Mouse (Mus musculus) neural tube, embryonic 13.5 days (tissue): ENCODE measurements around the gene Mapkbp1. TPM values are rescaled to one million over a fixed set of nuclear protein-coding genes. Genes with fewer than 3 reads are reported as not detected.

ENCODE experiments used
- ATAC-seq: fragments of 200-750 bp; cut with Nextera tagmentation; 2 replicates; pipeline ENCODE4 v1.8.0; 2017; ENCODE audit warnings: low read depth, mild to moderate bottlenecking, moderate TSS enrichment, moderate library complexity
- H3K27ac ChIP-seq: fragments of 300-500 bp; sonication (generic); replicated peaks from 2 replicates; pipeline ENCODE4 v1.5.1; 2015; ENCODE audit warnings: moderate library complexity, mild to moderate bottlenecking, inconsistent platforms
- H3K27me3 ChIP-seq: fragments of 300-500 bp; sonication (generic); 2 replicates; pipeline ENCODE4 v1.6.1; 2015; ENCODE audit warnings: mild to moderate bottlenecking, inconsistent platforms
- H3K36me3 ChIP-seq: fragments of 300-500 bp; sonication (generic); 2 replicates; pipeline ENCODE4 v1.6.1; 2015; ENCODE audit warnings: mild to moderate bottlenecking, inconsistent platforms
- H3K4me1 ChIP-seq: fragments of 300-500 bp; sonication (generic); replicated peaks from 2 replicates; pipeline ENCODE4 v1.6.1; 2015; ENCODE audit warnings: inconsistent platforms
- H3K4me2 ChIP-seq: fragments of 300-500 bp; sonication (generic); 2 replicates; pipeline ENCODE4 v1.6.1; 2015; ENCODE audit warnings: inconsistent platforms, mild to moderate bottlenecking, moderate library complexity
- H3K4me3 ChIP-seq: fragments of 300-500 bp; sonication (generic); 2 replicates; pipeline ENCODE4 v1.5.1; 2015; ENCODE audit warnings: mild to moderate bottlenecking, inconsistent platforms
- H3K9ac ChIP-seq: fragments of 300-500 bp; sonication (generic); 2 replicates; pipeline ENCODE4 v1.6.1; 2015; ENCODE audit warnings: moderate library complexity, mild to moderate bottlenecking, inconsistent platforms
- H3K9me3 ChIP-seq: fragments of 300-500 bp; sonication (generic); 2 replicates; pipeline ENCODE4 v1.6.1; 2016; ENCODE audit warnings: inconsistent platforms
- WGBS: fragments of 180-500 bp; shearing (Covaris S2); methylation state at CpG from one replicate; pipeline ENCODE4 v1.1.7; 2015; 5-methylcytosine and 5-hydroxymethylcytosine counted together
- polyA plus RNA-seq: library from polyadenylated mRNA; unstranded; fragments of >200 nt; fragmentation: Nextera tagmentation; extraction: Ambion mirVana; gene quantifications from 2 replicates; pipeline ENCODE4 v1.2.1, GENCODE M21; 2015

The Mapkbp1 gene
- polyA plus RNA-seq, 1 experiment from 2014 or later = 4.5 TPM

DNA sequence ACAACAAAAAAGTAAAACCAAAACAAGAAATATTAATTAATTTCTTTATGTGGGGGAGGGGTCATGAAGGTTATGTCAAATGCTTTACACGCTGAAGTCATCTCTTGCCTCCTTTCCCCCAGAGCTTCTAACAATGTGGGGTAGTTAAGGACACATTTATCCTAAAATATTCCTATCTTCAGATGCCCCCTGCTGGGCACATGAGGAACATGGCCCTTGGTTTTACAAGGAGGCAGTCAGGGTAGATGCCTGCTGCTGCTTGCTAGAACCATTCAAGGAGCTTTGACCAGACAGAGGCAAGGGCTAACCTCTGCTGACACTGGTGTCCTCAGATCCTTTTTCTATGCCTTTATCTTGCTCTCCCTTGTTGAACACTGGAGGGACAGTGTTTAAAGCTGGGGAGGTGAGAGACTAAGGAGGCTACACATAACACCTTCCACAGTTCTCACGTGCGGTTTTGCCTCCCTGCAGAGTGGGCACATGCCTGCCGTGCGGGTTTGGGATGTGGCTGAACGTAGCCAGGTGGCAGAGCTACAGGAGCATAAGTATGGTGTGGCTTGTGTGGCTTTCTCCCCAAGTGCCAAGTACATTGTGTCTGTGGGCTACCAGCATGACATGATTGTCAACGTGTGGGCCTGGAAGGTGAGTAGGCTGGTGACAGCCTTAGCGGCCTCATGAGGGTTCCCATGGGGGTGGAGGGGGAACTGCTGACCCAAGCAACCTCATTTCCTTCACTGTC, 39.1 kb downstream of the Mapkbp1 start:
- Histone ChIP-seq H3K9ac (no peak overlapping the region), H3K4me1 (no peaks in the 10 kb centered on the region), H3K9me3 (no peaks in the 10 kb centered on the region), H3K4me3 (no peak overlapping the region), H3K27ac (no peak overlapping the region), H3K27me3 (no peaks in the 10 kb centered on the region), H3K4me2 (no peak overlapping the region), H3K36me3 (peaks cover 26% of the 10 kb centered on the region)
- WGBS = 84% methylated on average over 8 of the region's 8 CpGs
- peak; percentile 40; the same call in 1 of the 2 replicates for ATAC-seq

DNA sequence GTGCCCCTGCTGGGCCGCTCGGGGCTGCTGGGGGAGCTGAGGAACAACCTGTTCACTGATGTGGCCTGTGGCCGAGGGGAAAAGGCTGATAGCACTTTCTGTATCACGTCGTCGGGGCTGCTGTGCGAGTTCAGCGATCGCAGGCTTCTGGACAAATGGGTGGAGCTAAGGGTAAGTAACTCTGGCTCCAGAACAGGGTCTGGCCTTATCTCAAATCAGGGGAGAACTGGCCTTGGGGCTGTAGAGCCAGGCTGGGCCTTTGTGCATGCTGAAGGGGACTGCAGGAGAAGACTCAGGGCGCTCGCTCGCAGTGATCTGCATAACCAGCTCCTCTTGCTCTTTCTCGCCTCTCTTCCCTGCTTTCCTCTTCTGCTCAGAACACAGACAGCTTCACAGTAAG, 40.4 kb downstream of the Mapkbp1 start:
- Histone ChIP-seq H3K4me2 (no peak overlapping the region), H3K27ac (no peak overlapping the region), H3K4me3 (no peak overlapping the region), H3K27me3 (no peaks in the 10 kb centered on the region), H3K9ac (no peak overlapping the region), H3K9me3 (no peaks in the 10 kb centered on the region), H3K36me3 (peaks cover 39% of the 10 kb centered on the region), H3K4me1 (no peaks in the 10 kb centered on the region)
- no peak for ATAC-seq
- WGBS = 91% methylated on average over 13 of the region's 13 CpGs

- H3K27me3 ChIP-seq = no peaks in the 10 kb centered on the region
- H3K4me1 ChIP-seq = no peaks in the 10 kb centered on the region
- H3K27ac ChIP-seq = no peak overlapping the region
- WGBS = 90% methylated on average over 2 of the region's 2 CpGs
- no peak overlapping the region for H3K4me2 ChIP-seq
- H3K9ac ChIP-seq = no peak overlapping the region
- no peaks in the 10 kb centered on the region for H3K9me3 ChIP-seq
- H3K4me3 ChIP-seq = no peak overlapping the region
- ATAC-seq = no peak
- peaks cover 50% of the 10 kb centered on the region for H3K36me3 ChIP-seq
These were observed 41.5 kb downstream of the Mapkbp1 start for GRCm38 (mm10) chr2:120013831-120014486.

DNA sequence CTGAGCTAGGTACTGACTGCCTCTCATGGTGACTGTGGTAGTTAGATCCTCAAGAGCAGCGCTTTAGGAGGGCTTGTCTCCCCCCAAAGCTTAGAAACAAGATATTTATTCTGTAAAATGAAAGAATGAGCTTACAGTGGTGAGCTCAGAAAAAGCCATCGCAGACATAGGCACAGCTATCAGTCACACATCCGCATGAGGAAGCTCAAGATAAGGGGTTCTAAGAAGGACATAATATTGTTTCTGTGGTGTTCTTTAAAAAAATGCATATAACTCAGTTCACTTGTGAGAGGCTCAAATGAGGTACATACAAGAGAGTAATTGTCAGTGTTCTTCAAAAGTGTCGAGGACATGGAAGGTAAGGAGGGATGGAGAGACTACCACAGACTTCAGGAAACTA, 43.4 kb downstream of the Mapkbp1 start:
- Histone ChIP-seq H3K9me3 (no peaks in the 10 kb centered on the region), H3K36me3 (peaks cover 66% of the 10 kb centered on the region), H3K27ac (no peak overlapping the region), H3K9ac (no peak overlapping the region), H3K4me2 (no peak overlapping the region), H3K4me1 (no peaks in the 10 kb centered on the region), H3K27me3 (no peaks in the 10 kb centered on the region), H3K4me3 (no peak overlapping the region)
- ATAC-seq = no peak
- WGBS = 92% methylated on average over 4 of the region's 4 CpGs

DNA sequence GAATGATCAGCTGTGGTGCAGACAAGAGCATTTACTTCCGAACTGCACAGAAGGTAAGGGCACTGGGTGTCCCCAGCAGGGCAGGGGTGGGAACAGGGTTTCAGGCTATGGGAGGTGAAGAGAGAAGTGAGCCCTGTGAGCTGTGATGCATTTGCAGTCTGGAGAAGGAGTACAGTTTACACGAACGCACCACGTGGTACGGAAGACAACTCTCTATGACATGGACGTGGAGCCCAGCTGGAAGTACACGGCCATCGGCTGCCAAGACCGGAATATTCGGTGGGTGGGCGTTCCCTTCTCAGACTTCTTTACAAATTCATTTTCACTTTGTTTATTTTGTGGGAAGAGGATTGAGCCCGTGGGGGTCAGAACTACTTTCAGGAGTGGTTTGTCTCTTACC, 45.1 kb downstream of the Mapkbp1 start:
- Histone ChIP-seq H3K9ac (no peak overlapping the region), H3K36me3 (peaks cover 80% of the 10 kb centered on the region)

GRCm38 (mm10) chr2:120024337-120024736, 51.8 kb downstream of the Mapkbp1 start:
- no peaks in the 10 kb centered on the region for H3K9me3 ChIP-seq
- peaks cover 19% of the 10 kb centered on the region for H3K4me1 ChIP-seq
- ATAC-seq = no peak
- WGBS = 89% methylated on average over 5 of the region's 5 CpGs
- H3K9ac ChIP-seq = no peak overlapping the region
- H3K36me3 ChIP-seq = peaks cover 68% of the 10 kb centered on the region
- no peak overlapping the region for H3K27ac ChIP-seq
- no peak overlapping the region for H3K4me3 ChIP-seq
- no peak overlapping the region for H3K4me2 ChIP-seq
- no peaks in the 10 kb centered on the region for H3K27me3 ChIP-seq

More for the DNA sequence above, 45.1 kb downstream of the Mapkbp1 start:
- WGBS = 94% methylated on average over 12 of the region's 12 CpGs
- Histone ChIP-seq H3K4me3 (no peak overlapping the region), H3K9me3 (no peaks in the 10 kb centered on the region), H3K4me1 (no peaks in the 10 kb centered on the region), H3K27ac (no peak overlapping the region), H3K4me2 (no peak overlapping the region), H3K27me3 (no peaks in the 10 kb centered on the region)
- no peak for ATAC-seq

DNA sequence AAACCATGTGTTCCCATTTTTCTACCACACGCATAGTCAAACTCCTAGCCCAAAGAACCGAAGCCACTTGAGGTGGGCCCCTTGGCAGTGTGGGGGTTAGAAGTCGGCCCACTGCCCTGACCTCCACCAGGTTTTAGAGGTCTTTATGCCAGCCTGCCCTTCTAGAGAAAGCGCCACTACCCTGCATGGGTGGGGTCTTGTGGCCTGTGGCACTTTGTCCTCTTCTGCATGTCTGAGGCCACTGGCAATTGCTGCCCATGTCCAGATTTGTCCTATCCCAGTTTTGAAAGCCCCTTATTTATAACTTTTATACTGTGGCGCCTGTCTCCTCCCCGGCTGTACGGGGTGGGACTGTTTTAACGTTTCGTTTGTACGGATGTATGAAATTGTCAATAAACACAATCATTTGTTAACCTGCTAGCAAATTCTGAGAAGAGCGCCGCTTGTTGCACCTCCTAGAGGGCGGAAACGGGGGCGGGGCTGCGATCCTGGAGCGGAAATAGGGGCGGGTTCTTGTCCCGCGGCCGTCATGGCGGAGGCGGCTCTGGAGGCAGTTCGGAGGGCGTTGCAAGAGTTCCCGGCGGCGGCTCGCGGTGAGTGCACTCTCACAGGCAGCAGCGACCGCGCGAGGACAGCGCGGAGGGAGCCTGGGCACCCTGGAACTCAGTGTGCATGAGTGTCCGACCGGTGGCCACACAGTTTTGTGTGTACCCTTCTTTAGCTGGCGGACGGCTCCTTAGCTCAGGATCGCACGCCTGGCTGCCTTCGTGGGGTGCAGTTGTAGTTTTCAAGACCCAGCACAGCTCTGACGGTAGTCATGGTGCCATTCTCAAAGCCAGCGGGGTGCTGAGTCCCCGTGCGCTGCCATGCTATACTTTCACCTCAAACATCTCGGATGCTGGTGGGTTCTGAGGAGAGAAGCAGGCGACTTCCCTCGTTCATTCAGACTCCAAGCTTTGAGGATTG, 54.8 kb downstream of the Mapkbp1 start, which contains the start of the genes Jmjd7 and Gm28042:
TSS of gene Jmjd7 (plus strand) at position 500 of the 966 bp plus-strand sequence.
TSS of gene Gm28042 (plus strand) at position 510 of the 966 bp plus-strand sequence.
- peaks cover 19% of the 10 kb centered on the region for H3K4me1 ChIP-seq
- peak within 1 kb of the TSS; percentile 86 for H3K4me2 ChIP-seq
- H3K36me3 ChIP-seq = peaks cover 61% of the 10 kb centered on the region
- peak within 1 kb of the TSS; percentile 89 for H3K9ac ChIP-seq
- H3K27me3 ChIP-seq = no peaks in the 10 kb centered on the region
- peak; percentile 92 for ATAC-seq
- peak within 1 kb of the TSS; percentile 91 for H3K27ac ChIP-seq
- H3K9me3 ChIP-seq = no peaks in the 10 kb centered on the region
- H3K4me3 ChIP-seq = peak within 1 kb of the TSS; percentile 83
- 5% methylated on average over 50 of the region's 50 CpGs for WGBS

DNA sequence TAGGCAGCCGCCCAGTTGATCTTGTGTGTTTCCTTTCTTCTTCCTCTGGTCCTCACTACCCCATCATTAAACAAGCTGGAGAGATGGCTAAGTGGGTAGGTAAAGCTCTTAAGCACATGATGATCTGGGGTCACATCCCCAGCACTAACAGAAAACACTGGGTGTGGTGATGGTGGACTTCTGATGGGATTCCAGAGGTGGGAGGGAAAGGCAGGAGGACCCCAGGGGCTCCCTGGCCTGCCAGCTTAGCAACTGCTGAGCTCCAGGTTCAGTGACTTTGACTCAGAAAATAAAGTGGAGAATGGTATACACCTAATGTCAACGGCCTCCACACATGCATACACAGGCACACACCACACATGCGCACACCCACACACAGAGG, 55.4 kb downstream of the Mapkbp1 start:
- peak overlapping the region; percentile 83 for H3K4me3 ChIP-seq
- peaks cover 19% of the 10 kb centered on the region for H3K4me1 ChIP-seq
- peak overlapping the region; percentile 91 for H3K27ac ChIP-seq
- peak; percentile 21; the same call in 1 of the 2 replicates for ATAC-seq
- H3K27me3 ChIP-seq = no peaks in the 10 kb centered on the region
- H3K4me2 ChIP-seq = peak overlapping the region; percentile 86
- H3K9ac ChIP-seq = peak overlapping the region; percentile 89
- WGBS = 38% methylated on average over 3 of the region's 3 CpGs
- H3K36me3 ChIP-seq = peaks cover 61% of the 10 kb centered on the region
- no peaks in the 10 kb centered on the region for H3K9me3 ChIP-seq

- H3K4me2 ChIP-seq = no peak overlapping the region
- no peak overlapping the region for H3K27ac ChIP-seq
- no peaks in the 10 kb centered on the region for H3K27me3 ChIP-seq
- 95% methylated on average over 8 of the region's 8 CpGs for WGBS
- no peak for ATAC-seq
- no peaks in the 10 kb centered on the region for H3K9me3 ChIP-seq
- peaks cover 60% of the 10 kb centered on the region for H3K36me3 ChIP-seq
- H3K9ac ChIP-seq = no peak overlapping the region
- no peak overlapping the region for H3K4me3 ChIP-seq
- H3K4me1 ChIP-seq = peaks cover 19% of the 10 kb centered on the region
These were observed 57.9 kb downstream of the Mapkbp1 start for GRCm38 (mm10) chr2:120030380-120030779.

GRCm38 (mm10) chr2:120032726-120033467, 60.4 kb downstream of the Mapkbp1 start, which contains the start of gene Pla2g4b:
Gene Pla2g4b, plus strand, starts transcription at chr2:120033417.
- Histone ChIP-seq H3K4me1 (peaks cover 9% of the 10 kb centered on the region), H3K9me3 (no peaks in the 10 kb centered on the region), H3K9ac (no peak within 1 kb of the TSS), H3K4me2 (no peak within 1 kb of the TSS), H3K36me3 (peaks cover 80% of the 10 kb centered on the region), H3K27me3 (no peaks in the 10 kb centered on the region), H3K27ac (no peak within 1 kb of the TSS), H3K4me3 (no peak within 1 kb of the TSS)
- 92% methylated on average over 12 of the region's 12 CpGs for WGBS
- no peak for ATAC-seq

DNA sequence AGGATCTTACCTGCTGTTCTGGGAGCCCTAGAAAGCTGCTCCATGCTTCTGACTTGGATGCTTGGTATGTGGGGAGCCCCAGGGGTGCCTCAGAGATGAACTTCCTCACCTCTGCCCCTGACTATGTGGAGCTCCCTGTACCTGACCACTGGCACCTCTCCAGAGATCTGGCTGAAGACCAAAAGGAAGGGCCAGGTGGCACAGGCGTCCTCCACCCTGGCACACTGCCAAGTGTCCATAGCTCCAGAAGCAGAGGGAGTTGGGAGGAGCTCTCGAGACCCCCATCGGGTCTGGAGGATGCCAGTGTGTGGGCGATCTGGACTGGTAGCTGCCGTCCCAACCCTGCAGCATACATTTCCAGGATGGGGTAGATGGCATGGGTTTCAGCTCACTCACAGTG, 61.2 kb downstream of the Mapkbp1 start:
- no peak for ATAC-seq
- no peak overlapping the region for H3K4me3 ChIP-seq
- 77% methylated on average over 5 of the region's 5 CpGs for WGBS

More for the DNA sequence above, 61.2 kb downstream of the Mapkbp1 start:
- Histone ChIP-seq H3K36me3 (peaks cover 88% of the 10 kb centered on the region), H3K4me2 (no peak overlapping the region), H3K27ac (no peak overlapping the region), H3K9me3 (no peaks in the 10 kb centered on the region), H3K4me1 (peaks cover under 1% of the 10 kb centered on the region; the same call in 1 of the 2 replicates), H3K9ac (no peak overlapping the region), H3K27me3 (no peaks in the 10 kb centered on the region)
